Comparison of ENCODE assay signal across 8 mouse cellular contexts in genomic region chr12:108230821-108231794, GRCm38 (mm10). TPM values are rescaled to one million over a fixed set of nuclear protein-coding genes. Genes with fewer than 3 reads are reported as not detected.
DNase-seq lines count a peak whose midpoint lies in the region; ATAC-seq and TF ChIP-seq lines count a peak whose summit lies in the region.
"Had no signal": no experiment of that assay in that cellular context is flagged by ENCODE, and none has a peak within 500 bp of the region (broad histone marks: within the 10 kb centered on the region; RNA-seq: fewer than 3 reads in every experiment).

No protein-coding gene starts in this region.

- WGBS in intestine, postnatal 0 days, result 55% methylated on average over 16 of the region's 18 CpGs

- H3K4me3 ChIP-seq in intestine, postnatal 0 days (ENCODE audit: low read depth, low read length), result no peak overlapping the region
- H3K4me3 ChIP-seq: lung, embryonic 15.5 days had no signal

- no peak overlapping the region; the same call in 1 of the 2 replicates for H3K4me2 ChIP-seq in intestine, postnatal 0 days (replicated peaks; ENCODE audit: low read depth)
- H3K4me2 ChIP-seq: lung, embryonic 15.5 days had no signal

- peak; percentile 48; the same call in 1 of the 2 replicates for ATAC-seq in common myeloid progenitor, adult 5-6 weeks (replicated peaks; ENCODE audit: low read depth, poor library complexity, severe bottlenecking)
- no peak for ATAC-seq in intestine, postnatal 0 days
- ATAC-seq in inflammation-experienced regulatory T-cells, adult 6 months, result no peak

- H3K36me3 ChIP-seq in intestine, postnatal 0 days (ENCODE audit: control insufficient read depth, insufficient read depth), result no peaks in the 10 kb centered on the region
- H3K36me3 ChIP-seq: lung, embryonic 15.5 days had no signal

- H3K27ac ChIP-seq in intestine, postnatal 0 days (ENCODE audit: low read depth, low read length), result no peak overlapping the region
- H3K27ac ChIP-seq: lung, embryonic 15.5 days had no signal

- no peaks in the 10 kb centered on the region for H3K27me3 ChIP-seq in intestine, postnatal 0 days (replicated peaks; ENCODE audit: control insufficient read depth, insufficient read depth, low read length)
- H3K27me3 ChIP-seq: lung, embryonic 15.5 days had no signal

- no peaks in the 10 kb centered on the region for H3K9me3 ChIP-seq in intestine, postnatal 0 days (ENCODE audit: control insufficient read depth)
- H3K9me3 ChIP-seq: lung, embryonic 15.5 days had no signal

- TF ChIP-seq CTCF in intestine, postnatal 0 days (IDR thresholded peaks at IDR 0.05; ENCODE audit: low read depth), result peak; percentile 78

- H3K9ac ChIP-seq in intestine, postnatal 0 days (ENCODE audit: low read depth, low read length), result no peak overlapping the region; the same call in 1 of the 2 replicates
- H3K9ac ChIP-seq: lung, embryonic 15.5 days had no signal

- peak; percentile 67 for DNase-seq in urinary bladder, postnatal 14 days (ENCODE audit: low spot score)
- DNase-seq in urinary bladder, adult 2 months (ENCODE audit: low spot score), result no peak
- DNase-seq in mesoderm, embryonic 11.5 days (ENCODE audit: low read depth, low spot score), result peak; percentile 46
- DNase-seq in spleen, adult 12 weeks (ENCODE audit: low spot score), result no peak

- H3K4me1 ChIP-seq in intestine, postnatal 0 days (replicated peaks; ENCODE audit: control insufficient read depth, insufficient read depth, low read length), result 0 out of 2 replicates have a peak, but pooled peaks cover 15% of the 10 kb centered on the region

RNA-seq across cellular contexts. Expression of gene Ccdc85c, which starts 44.1 kb away (rescaled TPM):
- 14.6 and 23.1 TPM in 2 replicates for polyA plus RNA-seq in urinary bladder, adult 2 months (2012; rRNA removed)
- 0.82 and 2.4 TPM in 2 replicates for total RNA-seq in common myeloid progenitor, adult 5-6 weeks (2017)
- 10.1 and 12.0 TPM in 2 replicates for polyA plus RNA-seq in intestine, postnatal 0 days (2015; fragmentation: Nextera tagmentation; extraction: Ambion mirVana)
- polyA plus RNA-seq in inflammation-experienced regulatory T-cells, adult 6 months (2017; shearing (Covaris generic)), result under 1 TPM; 0.21 to 0.33 (median 0.28) TPM

RNA-seq across cellular contexts. Expression of gene Ccnk, which starts 51.7 kb away (rescaled TPM):
- polyA plus RNA-seq in urinary bladder, adult 2 months (2012; rRNA removed), result 13.0 and 22.9 TPM in 2 replicates
- 14.6 and 21.0 TPM in 2 replicates for total RNA-seq in common myeloid progenitor, adult 5-6 weeks (2017)
- polyA plus RNA-seq in intestine, postnatal 0 days (2015; fragmentation: Nextera tagmentation; extraction: Ambion mirVana), result 3.0 and 3.3 TPM in 2 replicates
- polyA plus RNA-seq in inflammation-experienced regulatory T-cells, adult 6 months (2017; shearing (Covaris generic)), result 1 to 10 TPM; 3.9 to 6.3 (median 5.2) TPM

RNA-seq across cellular contexts. Expression of gene Setd3, which starts 52.0 kb away (rescaled TPM):
- 70.3 and 77.3 TPM in 2 replicates for polyA plus RNA-seq in urinary bladder, adult 2 months (2012; rRNA removed)
- 81.5 and 84.3 TPM in 2 replicates for total RNA-seq in common myeloid progenitor, adult 5-6 weeks (2017)
- polyA plus RNA-seq in intestine, postnatal 0 days (2015; fragmentation: Nextera tagmentation; extraction: Ambion mirVana), result 49.1 and 50.0 TPM in 2 replicates
- 10 to 100 TPM; 27.7 to 33.1 (median 32.1) TPM for polyA plus RNA-seq in inflammation-experienced regulatory T-cells, adult 6 months (2017; shearing (Covaris generic))

Comparison
In these comparisons a context has a peak if more than half of its experiments do, and no peak if none do; other contexts are left out.
1. DNase-seq: peak in urinary bladder, postnatal 14 days (single experiment) and mesoderm, embryonic 11.5 days (single experiment); none in urinary bladder, adult 2 months (single experiment) and spleen, adult 12 weeks (single experiment).